7 mouse cellular contexts compared by ENCODE assay signal in genomic region chr4:116448673-116449072, GRCm38 (mm10). TPM values are rescaled to one million over a fixed set of nuclear protein-coding genes. Genes with fewer than 3 reads are reported as not detected.
DNase-seq lines count a peak whose midpoint lies in the region; ATAC-seq lines count a peak whose summit lies in the region.

No protein-coding gene starts in this region.

- H3K9me3 ChIP-seq in embryonic facial prominence, embryonic 14.5 days (ENCODE audit: control insufficient read depth, low read length): no peaks in the 10 kb centered on the region

- no peak overlapping the region for H3K9ac ChIP-seq in embryonic facial prominence, embryonic 14.5 days (ENCODE audit: low read depth, low read length)

- no peaks in the 10 kb centered on the region for H3K27me3 ChIP-seq in embryonic facial prominence, embryonic 14.5 days (replicated peaks; ENCODE audit: control insufficient read depth, insufficient read depth, low read length)

- H3K4me3 ChIP-seq in embryonic facial prominence, embryonic 14.5 days (ENCODE audit: low read depth, low read length): no peak overlapping the region

- WGBS in embryonic facial prominence, embryonic 14.5 days: 61% methylated on average over 8 of the region's 8 CpGs

- no peaks in the 10 kb centered on the region for H3K4me1 ChIP-seq in embryonic facial prominence, embryonic 14.5 days (ENCODE audit: control insufficient read depth, insufficient read depth, low read length)

- H3K4me2 ChIP-seq in embryonic facial prominence, embryonic 14.5 days (ENCODE audit: low read depth, low read length): no peak overlapping the region

- H3K36me3 ChIP-seq in embryonic facial prominence, embryonic 14.5 days (ENCODE audit: control insufficient read depth, insufficient read depth, low read length): no peaks in the 10 kb centered on the region

- no peak overlapping the region for H3K27ac ChIP-seq in embryonic facial prominence, embryonic 14.5 days (replicated peaks; ENCODE audit: low read depth, low read length)

- ATAC-seq in embryonic facial prominence, embryonic 14.5 days (ENCODE audit: low read depth): no peak

- peak; percentile 39 for DNase-seq in ovary, adult 18-20 months (ENCODE audit: low spot score)
- DNase-seq in ovary, postnatal 10 days (ENCODE audit: low spot score): no peak
- DNase-seq in adrenal gland, postnatal 25 days: peak; percentile 46
- peak; percentile 34 for DNase-seq in embryonic facial prominence, embryonic 14.5 days (ENCODE audit: low spot score)
- DNase-seq in kidney, postnatal 36 days: peak; percentile 26 to 64
- DNase-seq in lung, postnatal 25 days (ENCODE audit: low spot score): peak; percentile 69
- DNase-seq in spleen, postnatal 36 days (ENCODE audit: low spot score in 2 of 2): peak; percentile 53 to 59

RNA-seq across cellular contexts. Expression of gene Mast2, which starts 15.3 kb away (rescaled TPM):
- 40.7 and 46.7 TPM in 2 replicates for total RNA-seq in adrenal gland, postnatal 25 days (2021)
- 26.2 and 27.0 TPM in 2 replicates for polyA plus RNA-seq in embryonic facial prominence, embryonic 14.5 days (2014; fragmentation: Nextera tagmentation; extraction: Ambion mirVana)

RNA-seq across cellular contexts. Expression of gene Ipp, which starts 58.7 kb away (rescaled TPM):
- 14.8 and 22.1 TPM in 2 replicates for total RNA-seq in adrenal gland, postnatal 25 days (2021)
- polyA plus RNA-seq in embryonic facial prominence, embryonic 14.5 days (2014; fragmentation: Nextera tagmentation; extraction: Ambion mirVana): 3.7 and 4.2 TPM in 2 replicates
